Mouse (Mus musculus) stomach, postnatal 0 days (tissue): ENCODE measurements around the gene Cd8b1.

Source experiments
- CTCF ChIP-seq: IDR thresholded peaks from 2 replicates; pipeline ENCODE4 v1.5.1; 2016; ENCODE audit warnings: antibody characterized with exemption, low read depth, mild to moderate bottlenecking, moderate library complexity
- EP300 ChIP-seq: optimal IDR thresholded peaks from 2 replicates; pipeline ENCODE3; 2016; ENCODE audit warnings: antibody characterized with exemption

GRCm38 (mm10) chr6:71337666-71338065, 15.1 kb downstream of the Cd8b1 start:
- TF ChIP-seq EP300 (no peak), CTCF (no peak)
